Mouse (Mus musculus): Measurements from ENCODE around the gene Crebl2.

DNA sequence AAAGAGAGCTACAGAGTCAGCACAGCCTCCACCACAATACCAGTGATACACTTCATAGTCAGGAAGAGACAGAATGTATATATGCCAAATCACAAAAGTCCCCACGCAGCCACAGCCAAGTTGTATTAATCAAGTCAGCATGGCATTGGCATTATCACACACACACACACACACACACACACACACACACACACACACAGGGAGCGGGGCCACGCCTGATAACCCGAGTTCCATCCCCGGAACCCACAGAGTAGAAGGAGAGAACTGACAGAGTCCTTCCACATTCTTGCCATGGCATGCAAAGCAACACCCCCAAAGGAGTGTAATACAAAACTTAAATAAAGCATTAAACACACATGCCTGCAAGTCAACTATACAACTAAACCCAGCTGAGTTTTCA, 49.6 kb downstream of the Crebl2 start:
- TF ChIP-seq POLR2A (IDR thresholded peaks at IDR 0.05; ENCODE audit: control insufficient read depth, extremely low read depth, insufficient read depth, low read length, poor library complexity) (no peak), CTCF (IDR thresholded peaks at IDR 0.05; ENCODE audit: borderline replicate concordance, control insufficient read depth, extremely low read depth, insufficient read depth, low read length, poor library complexity) (no peak)
